Mouse (Mus musculus) frontal cortex, postnatal 10 days (tissue): ENCODE measurements around the gene Dtd1.

Experiments
- DNase-seq, 2 experiments: peaks; one replicate each; pipeline ENCODE4 v3.0.0; 2022; ENCODE audit warnings: low spot score in 2 of 2, mixed read lengths in 1 of 2

Dtd1 gene

DNA sequence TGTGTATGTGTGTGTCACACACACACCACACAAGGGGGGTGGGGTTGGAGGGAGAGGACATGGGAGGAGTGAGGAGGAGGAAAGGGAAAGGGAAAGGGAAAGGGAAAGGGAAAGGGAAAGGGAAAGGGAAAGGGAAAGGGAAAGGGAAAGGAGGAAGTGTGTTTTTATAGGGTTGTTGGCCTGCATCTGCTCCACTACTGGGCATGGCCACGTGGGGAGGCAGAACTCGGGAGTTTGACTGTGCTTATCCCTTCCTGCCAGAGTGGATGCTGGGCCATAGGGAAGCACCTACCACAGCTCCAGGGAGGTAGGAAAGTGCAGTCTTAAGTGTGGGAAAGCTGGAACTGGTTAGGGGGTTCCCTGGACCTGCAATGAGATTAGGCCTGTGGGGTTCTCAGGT, 114.9 kb downstream of the Dtd1 start:
- DNase-seq = no peak

DNA sequence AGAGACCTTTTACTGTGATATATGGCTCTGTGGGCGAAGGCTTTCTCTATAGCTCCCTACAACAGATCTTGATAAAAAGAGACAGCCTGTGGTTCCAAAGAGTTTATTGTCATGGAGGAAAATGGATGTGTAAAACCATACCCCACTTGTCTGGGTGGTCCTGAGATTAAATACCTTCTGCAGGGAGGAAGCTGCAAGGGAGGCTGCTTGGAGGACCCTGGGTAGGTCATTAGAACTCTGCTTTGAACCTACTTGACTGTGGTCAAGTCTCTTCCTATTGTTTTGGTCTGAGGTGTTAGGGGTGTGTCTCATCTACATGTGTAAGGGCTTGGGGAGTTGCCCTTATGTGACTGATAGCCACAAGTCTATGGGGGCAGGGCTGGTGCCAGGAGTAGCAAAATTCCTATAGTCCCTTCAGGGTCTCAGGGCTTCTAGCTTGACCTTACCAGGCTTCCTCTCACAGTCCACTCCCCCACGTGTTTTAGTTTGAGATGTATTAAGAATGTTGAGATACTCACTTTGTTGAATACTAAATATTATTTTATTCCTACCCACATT, 115.6 kb downstream of the Dtd1 start:
- no peak for DNase-seq

DNA sequence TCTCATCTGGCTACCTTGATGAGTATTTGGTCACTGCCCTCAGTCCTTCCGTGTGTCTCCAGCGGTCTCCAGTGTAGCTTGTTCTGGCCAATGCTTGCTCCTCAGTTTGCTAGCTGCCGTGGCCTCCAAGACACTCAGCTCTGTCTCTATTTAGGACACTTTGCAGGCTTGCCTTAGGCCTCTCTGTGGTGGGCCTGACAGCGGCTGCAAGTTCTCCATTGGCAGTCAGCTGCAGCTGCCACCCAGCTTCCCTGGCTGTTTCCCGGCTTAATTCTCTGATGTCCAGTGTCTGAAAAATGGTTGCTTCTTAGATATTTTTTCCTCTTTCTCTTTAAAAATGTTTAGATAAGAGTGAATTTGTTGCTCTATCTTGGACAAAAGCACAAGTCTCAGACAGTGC, 116.6 kb downstream of the Dtd1 start:
- no peak for DNase-seq

DNA sequence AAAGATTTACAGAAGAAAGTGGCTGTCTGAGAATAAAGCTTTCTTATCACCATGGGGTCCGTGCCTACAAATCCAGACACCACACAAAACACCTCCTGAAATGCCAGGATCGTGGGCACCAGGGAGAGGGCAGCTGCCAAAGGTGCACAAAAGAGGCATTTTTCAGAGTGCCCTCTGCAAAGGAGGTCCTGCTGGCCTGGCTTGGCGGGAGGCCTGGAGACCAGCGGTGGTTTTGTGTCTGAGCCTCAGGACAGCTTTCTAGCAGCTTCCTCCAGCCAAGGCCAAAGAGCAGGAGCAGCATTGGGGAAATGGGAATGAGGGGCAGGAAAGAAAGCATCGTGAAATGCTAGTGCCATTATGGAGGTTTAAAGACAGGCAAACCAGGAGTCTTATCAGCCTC, 118.6 kb downstream of the Dtd1 start:
- DNase-seq = no peak

DNA sequence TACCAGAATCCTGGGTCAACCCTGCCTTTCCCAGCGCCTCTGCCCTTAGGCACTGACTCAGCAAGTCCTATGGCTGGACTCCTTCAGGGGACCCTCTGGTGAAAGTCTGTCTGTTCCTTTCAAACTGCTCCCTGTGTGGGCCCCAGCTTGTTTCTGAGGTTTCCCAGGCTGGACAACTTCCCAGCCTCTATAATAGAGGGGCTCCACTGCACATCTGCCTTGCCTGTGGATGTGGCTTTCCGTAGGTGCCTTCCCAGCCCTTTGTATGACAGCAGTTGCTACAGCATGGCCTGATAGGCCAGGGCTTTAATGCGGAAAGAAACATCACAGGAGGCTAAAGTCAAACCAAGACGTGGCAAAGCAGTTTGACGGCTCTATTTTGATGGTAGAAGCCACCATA, 119.6 kb downstream of the Dtd1 start:
- DNase-seq = no peak

DNA sequence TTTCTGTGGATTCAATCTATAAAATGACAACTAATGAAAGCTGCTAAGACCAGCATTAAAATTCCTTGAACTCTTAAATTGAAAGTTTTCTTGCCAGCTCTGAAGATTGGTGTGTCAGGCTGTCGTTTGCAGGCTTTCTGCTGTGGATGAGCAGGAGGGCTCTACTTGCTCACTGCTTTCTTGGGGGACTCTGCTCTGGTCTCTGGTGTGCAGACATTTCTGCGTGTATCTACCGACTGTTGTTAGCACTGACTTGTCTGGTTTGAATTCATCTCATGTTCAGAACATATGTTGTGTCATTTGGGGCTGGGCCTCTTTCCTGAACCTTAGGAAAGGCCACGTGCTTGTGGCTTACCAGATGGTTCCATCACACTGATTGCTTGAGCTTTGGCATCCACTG, 120.0 kb downstream of the Dtd1 start:
- no peak for DNase-seq

DNA sequence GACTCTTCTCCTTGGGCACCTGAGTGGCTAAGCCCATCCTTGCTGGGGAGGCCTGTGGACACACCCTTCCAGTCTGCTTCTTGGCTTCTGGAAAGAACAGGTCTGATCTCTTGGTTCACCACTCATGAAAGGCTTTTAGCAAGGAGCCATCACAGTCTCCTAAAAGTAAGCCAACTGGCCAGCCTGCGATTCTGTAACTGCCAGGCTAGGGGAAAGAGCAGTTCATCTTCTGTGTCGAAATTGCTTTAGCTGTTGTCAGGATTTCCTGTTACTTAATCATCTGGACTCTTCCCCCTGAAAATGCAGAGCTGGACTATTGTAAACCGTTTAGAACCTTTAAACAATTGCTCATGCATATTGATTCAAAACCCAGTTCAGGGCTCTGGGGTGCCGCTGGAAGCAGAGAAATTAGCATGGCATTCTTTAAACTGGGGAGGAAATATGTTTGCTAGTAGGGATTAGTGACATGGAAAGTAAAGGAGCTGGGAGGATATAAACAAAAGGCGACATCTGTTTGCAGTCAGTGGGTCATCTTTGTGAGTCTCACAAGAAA, 120.8 kb downstream of the Dtd1 start:
- no peak for DNase-seq

DNA sequence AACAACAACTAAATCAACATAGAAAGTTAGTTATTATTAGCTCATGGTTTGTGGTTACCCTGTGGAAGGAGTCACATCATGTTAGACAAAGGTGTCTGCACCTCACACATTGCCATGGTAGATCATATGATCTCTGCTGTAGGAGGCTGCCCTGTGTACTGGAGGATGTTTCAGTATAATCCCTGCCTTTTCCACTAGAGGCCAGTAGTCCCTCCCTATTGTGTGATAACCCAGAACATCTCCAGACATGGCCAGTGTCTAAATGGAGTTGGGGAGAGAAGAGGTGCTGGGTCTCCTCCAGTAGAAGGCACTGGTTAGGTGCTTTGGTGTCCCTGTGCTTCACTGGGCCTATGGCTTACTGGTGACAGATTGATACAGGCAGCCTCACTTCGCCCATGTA, 125.0 kb downstream of the Dtd1 start:
- DNase-seq = no peak

DNA sequence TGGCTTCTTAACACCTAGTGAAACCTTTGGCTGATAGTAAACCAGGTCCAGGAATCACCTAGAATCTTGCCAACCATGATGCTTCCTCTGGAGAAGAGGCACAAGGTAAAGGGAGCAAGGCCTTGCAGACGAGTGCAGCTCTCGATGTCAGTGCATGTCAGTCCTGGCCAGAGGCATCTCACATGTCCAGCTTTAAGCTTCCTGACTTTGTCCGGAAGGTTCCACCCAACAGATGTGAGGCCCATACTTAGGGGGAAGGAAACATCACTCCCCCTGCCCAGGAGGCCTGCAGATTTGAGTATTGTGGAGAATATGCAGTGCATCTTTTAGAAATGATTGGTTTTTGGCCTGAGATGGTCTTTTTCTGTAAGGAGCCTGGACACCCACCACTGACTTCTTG, 127.4 kb downstream of the Dtd1 start:
- DNase-seq = no peak

DNA sequence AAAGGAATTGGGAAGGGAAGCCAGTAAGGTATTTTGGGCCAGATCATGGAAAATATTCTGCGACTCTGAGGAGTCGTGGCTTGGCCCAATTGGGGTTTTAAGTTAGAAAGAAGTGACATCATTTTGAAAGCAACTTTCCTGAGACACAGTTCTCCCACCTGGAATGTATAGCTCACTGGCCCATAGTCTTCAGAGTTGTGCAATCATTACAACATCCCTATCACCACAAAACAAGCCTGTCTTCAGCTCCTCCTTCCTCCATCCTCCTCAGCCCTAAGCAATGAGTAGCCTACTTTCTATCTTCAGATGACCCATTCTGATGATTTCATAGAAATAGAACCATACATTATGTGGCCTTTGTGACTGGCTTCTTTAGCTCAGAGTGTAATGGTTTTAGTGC, 130.1 kb downstream of the Dtd1 start:
- DNase-seq = no peak

DNA sequence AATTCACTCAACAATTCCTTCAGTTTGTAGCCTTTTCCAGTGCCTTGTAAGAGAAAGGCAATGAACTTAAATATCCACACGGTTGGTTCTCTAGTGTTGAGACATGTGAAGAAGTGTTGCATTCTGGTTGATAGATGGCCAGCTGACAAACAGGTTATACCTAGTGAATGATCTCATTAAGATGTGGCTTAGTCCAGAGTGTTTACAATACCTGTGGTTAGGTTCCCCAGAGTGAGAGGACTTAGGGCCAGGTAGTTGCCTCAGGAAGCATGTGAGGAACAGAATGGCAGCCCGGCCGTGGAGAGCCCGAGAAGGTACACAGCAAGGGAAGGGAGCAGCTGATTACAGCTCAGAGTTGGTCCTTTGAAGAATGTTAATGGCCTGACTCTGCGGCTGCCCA, 138.5 kb downstream of the Dtd1 start:
- DNase-seq = no peak

DNA sequence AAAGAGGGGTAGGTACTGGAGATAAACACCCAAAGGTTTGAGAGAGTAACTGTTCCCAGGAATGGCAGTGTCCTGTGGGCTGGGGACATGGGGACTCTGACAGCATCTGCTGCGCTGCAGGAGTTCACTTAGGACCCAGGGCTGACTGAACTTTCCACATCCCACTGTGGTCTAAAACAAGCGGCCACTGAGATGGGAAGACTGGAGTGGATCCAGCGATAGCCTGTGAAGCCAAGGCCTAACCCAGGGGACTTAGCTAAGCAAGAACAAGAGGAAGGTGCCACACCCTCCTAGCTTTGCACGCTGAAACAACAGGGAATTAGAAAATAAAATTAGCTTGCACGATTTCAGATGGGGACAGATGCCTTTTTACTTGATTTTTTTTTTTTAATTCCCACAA, 138.9 kb downstream of the Dtd1 start:
- no peak for DNase-seq

DNA sequence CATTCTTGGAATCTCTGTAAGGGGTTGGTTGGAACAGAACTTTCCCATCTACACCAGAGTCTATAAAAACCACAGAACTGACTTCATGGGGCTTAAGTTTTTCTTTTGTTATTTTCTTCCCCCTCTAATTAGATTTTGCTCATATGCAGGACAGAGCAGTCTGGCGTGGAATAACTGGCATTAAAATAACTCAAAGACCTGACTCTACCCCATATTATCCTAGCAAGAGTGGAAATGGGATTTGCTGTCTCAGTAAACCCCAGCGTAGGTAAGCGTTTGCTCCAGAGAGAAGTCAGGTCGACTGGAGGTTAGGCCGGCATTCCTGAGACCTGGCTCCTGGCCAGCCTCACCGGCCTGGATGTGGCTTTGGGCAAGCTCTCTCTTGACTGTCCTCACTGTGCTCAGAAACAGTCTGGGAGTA, 140.9 kb downstream of the Dtd1 start:
- DNase-seq = no peak

DNA sequence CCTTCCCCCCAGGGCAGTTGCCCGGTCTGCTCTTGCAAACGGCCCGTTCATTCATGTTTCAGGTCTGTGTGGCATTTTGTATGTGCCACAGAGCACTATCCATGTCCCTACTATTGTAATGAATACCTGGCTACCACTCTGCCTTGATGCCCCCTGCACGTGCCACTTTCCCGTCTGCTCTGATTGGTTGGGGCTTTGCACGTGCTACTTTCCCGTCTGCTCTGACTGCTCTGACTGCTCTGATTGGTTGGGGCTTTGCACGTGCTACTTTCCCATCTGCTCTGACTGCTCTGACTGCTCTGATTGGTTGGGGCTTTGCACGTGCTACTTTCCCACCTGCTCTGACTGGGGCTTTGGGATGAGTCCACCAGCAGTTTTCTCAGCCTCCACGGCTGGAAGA, 142.3 kb downstream of the Dtd1 start:
- DNase-seq = no peak

DNA sequence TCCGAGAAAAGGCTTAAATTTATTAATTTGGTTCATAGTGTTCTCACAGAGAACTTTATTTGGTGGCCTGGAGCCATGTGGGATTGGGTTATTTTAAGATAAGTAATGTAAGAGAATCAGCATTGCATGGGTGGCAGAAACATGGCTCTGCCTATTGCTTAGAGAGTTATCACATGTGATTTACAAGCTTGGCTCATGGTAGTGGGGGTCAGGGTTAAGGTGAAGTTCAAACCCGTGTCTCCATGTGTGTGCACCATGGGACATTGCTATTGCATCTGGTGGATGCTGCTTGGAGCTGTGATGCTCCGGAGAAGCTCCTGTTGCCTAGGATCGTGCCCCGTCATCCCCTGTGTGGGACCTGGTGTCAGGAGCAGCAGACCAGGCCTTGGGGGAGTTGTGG, 143.6 kb downstream of the Dtd1 start:
- DNase-seq = no peak

DNA sequence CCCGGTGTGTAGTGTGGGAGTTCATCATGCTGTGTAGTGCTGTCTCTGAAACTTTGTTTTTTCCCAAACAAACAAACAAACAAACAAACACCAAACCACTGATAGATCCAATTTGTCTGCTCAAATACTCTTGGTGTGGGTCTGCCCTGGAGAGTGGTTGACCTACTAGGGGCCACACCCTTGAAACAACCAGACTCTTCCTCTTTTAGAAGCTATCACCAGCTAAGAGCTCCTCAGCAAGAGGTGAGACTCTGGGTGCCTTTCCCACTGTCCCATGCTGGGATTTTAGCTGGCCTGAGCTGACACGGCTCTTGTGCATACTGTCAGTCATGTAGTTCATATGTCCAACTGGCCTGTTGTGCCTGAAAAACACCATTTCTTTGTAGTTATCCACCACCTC, 145.6 kb downstream of the Dtd1 start:
- DNase-seq = no peak

DNA sequence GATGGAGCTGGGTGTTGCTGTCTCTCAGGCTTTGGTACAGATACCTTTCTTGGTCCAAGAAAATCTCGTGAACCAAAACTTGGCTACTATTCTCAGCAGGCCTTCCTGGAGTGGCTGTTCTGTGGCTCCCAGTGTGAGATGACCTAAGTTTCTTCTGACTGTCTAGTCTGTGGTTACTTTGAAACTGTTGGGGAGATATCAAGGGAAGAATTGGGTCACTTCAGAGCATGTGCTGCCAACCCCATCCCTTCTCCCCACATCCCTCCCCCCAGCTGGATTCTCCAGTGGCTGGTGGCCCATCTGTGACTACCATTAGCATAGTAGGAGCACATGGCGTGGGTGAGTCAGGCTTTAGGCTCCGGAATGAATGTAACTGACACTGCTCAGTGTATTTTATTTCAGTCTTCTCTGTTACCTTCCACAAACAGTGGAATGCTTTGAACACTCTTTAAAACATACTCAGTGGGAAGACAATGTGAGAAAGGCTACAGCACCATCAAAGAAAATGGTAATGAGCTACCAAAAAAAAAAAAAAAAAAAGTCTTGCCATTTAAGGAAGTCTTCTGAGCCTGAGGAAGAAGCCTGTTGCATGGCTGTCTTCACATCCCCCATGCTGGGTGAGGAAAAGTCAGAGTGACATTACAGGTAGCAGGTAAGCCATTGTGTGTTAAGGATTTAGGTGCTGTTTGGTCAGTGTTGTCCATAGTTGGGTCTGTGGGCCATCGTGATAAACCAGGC, 146.5 kb downstream of the Dtd1 start:
- no peak for DNase-seq

DNA sequence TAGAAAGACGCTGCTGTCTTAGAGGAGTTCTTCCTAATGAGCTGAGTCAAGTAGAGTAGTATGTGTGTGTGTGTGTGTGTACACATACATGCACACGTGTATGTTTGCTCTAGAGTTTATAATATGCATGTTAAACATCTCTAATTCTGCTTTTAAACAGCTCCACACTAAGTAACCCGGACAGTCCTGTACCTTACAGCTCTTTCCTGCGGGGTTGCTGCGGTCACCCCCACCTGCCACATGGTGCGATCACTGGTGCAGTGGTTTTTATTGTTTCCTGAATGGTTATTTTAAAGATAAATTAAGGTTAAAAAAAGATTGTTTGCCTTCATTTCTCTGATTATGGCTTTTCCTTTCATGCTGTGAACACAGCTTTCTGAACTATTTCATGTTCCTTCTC, 153.9 kb downstream of the Dtd1 start:
- no peak for DNase-seq

DNA sequence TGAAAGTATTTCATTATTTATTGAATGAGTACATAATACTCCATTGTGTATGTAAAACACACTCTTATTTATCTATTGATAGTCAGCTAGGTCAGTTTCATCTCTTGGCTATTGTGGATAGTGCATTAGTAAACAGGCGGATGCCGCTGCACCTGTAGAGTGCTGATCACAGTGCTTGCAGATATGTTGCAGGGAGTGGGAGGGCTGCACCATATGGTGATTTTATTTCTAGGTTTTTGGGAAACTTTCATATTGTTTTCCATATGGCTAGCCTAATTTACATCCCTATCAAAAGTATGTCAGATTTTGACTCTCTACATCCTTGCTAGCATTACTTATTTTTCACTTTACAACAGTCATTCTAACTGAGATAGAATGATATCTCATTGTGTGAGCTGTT, 155.3 kb downstream of the Dtd1 start:
- no peak for DNase-seq

DNA sequence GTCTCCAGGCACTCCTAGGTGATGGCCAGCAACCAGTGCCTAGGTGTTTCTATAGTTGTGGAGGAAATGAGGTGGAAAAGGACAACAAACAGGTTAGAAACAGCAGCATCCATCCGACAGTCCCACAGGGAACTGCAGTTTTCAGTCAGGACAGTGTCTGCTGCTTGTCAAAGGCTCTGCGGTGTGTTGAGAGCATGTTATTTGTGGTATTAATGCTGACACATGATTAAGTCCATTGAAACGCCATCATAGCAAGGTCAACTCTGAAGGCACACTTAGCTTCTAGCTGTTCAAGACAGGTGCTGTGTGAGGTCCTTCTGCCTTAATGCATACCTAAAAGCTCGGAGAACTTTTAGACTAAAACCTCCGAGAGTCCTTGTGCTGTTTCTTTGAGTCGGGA, 161.0 kb downstream of the Dtd1 start:
- no peak for DNase-seq

DNA sequence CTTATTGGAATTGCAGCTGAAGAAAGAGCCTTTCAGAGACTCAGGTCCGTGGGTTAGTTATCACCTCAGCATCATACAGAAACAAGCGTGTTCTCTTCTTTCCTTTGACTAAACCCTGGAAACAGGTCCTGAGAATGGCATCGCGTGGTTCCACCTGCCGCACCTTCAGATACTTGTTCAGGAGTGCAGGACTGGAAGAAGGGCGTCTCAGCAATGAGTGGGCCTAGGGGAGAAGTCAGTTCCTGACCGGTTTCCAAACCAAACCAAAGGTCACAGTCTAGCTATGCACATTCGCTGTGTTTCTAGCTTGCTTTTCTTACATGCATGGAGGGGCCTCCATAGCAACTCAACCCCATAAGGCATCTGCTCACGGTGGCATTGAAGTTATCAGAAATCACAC, 164.0 kb downstream of the Dtd1 start:
- DNase-seq = no peak

DNA sequence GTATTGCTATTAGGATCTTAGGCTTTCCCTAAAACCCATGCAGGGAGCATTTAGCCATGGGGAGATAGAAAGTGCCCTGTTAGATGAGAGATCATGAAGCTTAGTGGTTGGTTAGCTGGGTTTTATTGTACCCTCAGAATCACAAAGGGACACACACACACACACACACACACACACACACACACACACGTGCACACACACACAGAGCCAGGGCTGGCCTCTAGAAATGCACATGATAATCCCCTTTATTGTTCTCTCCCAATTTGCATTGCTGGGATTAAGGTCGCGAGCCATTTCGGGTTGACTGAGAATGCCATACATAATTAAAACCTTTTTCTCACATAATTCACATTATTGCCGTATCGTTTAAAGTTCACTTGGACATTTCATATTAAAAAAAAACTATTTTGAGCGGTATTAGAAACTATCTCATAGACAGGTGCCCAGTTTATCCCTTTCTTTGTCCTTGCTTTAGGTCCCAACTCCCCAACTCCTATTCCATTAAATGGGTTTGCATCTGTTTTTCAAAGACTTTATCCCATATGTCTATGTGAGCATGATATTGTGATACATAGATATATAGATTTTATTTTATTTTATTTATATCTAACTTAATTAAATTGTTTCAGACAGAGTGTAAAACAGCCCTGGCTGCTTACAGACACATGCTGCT, 164.6 kb downstream of the Dtd1 start:
- DNase-seq = no peak

DNA sequence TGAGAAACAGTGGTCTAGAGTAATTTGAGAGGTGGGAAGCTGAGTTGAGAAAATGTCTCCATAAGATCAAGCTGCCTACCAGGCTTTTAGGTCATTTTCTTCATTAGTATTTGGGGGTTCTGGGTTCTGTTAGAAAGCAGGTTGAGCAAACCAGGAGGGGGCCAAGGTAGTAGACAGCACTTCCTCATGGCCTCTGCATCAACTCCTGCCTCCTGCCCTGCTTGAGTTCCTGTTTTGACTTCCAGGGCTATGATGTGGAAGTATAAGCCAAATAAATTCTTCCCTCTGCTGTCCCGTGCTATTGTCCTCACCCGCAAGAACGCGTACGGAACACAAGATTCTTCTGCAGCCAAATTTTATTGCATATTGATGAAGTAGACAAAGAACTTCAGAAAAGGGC, 165.5 kb downstream of the Dtd1 start:
- no peak for DNase-seq
